Mouse (Mus musculus) urinary bladder, postnatal 4 days (tissue): Measurements from ENCODE around the gene Fam76b.
"Not testable (repeated sequence)": the region's sequence is repeated elsewhere in the genome, so short reads cannot be mapped to it uniquely, and the experiment has no call there.

Experiments
- DNase-seq, 2 experiments: peaks; one replicate each; pipeline ENCODE4 v3.0.0; 2021 to 2022; ENCODE audit warnings: low spot score in 2 of 2

Fam76b gene

DNA sequence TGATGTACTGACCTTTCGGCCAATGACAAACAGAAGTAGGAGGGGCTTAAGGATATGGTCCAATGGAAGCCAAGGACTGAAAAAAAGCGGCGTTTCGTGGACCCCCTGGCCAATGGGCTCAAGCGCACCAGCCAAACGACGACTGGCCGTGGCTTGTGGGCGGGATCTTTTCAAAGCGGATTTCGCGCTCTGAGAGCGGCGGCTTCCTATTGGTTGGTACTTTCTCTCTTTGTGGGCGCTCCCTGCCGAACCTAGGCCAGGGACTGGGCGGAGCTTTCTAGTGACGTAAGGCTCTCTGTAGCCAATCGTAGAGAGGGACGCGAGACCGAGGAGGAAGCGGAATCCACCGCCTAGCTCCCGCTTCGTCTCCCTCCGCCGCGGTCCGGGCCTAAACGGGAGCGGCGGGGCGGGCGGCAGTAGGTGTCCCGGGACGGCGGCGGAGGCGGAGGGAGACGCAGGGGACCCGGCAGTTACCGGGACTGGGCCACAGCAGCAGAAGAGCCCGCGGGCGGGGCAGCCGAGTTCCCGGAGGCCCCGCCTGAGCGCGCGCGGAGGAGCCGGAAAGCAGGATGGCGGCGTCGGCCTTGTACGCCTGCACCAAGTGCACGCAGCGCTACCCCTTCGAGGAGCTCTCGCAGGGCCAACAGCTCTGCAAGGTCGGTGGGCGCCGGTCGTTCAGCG lies at the start of gene Fam76b:
Gene Fam76b, plus strand, starts transcription at position 311 of the 681 bp plus-strand sequence.
- DNase-seq, result peak; percentile 99

DNA sequence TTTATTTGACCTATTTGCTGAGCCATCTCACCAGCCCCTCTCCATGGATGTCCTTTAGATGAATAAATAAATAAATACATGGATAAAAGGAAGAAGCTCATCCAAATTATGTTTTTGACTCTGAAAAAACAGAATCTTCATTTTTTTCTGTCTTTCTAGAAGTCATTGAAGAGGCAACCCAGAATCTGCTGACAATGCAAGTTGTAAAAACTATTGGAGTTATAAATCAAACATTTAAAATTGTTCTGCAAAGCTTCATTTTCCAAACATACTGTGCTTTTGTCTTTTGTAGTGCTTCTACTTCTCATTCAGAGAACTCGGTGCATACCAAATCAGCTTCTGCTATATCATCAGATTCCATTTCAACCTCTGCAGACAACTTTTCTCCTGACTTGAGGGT lies 45.5 kb upstream of the Fam76b start:
- DNase-seq, result no peak

DNA sequence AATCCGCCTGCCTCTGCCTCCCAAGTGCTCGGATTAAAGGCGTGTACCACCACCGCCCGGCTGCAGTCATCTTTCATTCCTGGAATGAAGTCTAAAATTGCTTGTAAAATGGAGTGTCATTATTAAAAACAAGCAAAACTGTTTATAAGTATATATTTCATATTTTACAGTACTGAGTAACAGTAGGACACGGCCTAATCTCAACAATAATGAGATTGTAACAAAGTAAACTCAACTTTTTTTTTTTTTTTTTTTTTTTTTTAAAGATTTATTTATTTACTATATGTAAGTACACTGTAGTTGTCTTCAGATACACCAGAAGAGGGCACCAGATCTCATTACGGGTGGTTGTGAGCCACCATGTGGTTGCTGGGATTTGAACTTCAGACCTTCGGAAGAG lies 36.7 kb upstream of the Fam76b start:
- DNase-seq, result not testable (repeated sequence)

DNA sequence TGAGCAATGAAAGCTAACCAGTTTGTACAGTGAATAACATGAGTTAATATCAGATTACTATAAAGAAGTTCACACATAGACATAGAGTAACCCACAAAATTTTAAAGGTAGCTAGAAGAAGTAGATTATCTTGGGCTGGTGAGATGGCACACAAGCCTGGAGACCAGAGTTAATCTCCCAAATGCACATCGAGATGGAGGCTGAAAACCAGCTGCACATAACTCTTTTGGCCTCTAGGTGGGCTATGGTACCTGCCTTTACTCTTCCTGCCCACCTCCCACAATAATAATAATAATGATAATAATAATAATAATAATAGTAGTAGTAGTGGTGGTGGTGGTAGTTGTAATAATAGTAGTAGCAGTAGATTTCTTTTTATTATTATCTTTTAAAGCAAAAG lies 33.2 kb upstream of the Fam76b start:
- DNase-seq, result no peak

DNA sequence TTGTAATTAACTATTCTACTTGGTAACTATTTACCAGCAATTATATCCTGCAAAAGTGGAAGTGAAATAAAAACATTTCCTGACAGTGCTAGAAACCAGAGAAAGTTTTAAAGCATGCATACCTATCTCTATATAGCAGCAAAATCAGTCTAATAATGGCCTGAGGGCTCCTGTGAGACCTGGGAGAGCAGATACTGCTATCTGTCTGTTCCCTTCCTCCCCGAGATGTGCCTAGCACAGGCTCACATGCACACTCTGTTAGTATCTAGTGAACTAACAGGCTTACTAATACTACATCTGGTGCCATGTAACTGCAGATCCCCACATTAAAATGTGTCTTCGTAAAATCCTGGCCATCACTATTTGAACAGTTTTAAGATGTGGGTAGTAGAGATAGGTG lies 32.8 kb upstream of the Fam76b start:
- no peak for DNase-seq

DNA sequence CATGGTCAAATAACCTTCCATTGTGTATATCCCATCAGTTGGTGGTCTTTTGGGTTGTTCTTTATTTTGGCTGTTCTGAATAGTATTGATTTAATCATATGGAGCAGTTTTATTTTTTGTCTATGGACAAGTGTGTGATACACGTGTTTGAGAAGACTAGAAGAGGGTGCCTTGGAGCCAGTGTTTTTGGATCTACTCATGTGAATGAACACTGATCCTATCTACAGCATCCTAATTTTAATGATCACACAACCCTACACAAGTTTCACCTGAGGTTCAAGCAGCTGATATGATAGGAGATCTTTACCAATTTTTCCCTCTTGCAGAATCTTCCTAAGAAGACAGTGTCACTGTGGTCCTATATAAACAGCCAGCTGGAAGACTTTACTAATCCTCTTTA lies 23.0 kb upstream of the Fam76b start:
- DNase-seq, result no peak

DNA sequence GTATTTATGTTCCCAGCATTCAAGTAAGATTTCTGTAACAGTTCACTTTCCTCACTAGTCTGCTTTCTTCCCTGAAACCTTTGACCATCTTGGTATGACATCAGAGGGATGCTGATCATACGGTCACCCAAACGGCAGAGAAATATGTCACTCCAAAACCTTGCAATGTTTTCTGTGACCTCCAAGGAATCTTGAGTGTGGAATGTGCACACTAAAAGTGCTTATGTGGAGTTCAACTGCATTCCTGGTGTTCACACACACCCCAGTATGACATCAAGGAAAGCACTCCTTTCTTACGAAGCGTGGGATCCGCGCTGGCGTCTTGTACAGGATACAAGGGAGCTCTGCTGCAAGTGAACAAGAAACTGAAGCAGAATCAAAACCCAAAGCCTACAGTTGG lies 20.7 kb upstream of the Fam76b start:
- no peak for DNase-seq

DNA sequence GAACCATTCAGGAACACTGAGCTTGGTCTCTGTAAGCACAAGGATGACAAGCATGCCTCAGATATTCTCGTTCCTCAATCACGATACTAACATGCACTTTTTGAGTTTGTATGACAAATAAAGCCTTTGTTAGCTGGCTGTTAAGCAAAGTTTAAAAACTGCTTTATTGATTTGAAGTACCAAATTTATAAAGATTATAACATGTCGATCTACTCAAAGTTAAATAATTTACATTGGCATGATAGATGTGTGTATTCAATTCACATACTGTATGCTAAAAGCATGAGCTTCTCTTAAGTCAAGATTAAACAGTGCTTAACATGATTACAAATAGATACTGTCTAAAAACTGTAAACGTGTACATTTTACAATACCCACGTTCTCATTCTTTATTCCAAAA lies 19.9 kb upstream of the Fam76b start:
- no peak for DNase-seq

DNA sequence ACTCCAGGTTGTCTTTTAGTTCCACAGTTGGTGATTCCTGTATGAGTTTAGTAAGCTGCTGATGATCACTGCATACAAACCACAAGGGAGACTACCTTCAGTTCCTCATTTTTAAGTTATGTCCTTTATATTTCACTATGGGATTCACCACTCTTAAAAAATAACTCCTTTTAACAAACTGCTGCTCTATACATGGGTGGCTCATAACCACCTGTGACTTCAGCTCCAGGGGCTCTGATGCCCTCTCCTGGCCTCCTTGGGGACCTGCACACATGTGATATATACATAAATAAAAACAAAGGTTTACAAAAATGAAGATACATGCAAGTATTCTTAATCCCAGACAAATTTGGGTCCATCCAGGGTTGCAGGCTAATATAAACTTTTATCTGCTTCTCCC lies 17.6 kb upstream of the Fam76b start:
- no peak for DNase-seq

DNA sequence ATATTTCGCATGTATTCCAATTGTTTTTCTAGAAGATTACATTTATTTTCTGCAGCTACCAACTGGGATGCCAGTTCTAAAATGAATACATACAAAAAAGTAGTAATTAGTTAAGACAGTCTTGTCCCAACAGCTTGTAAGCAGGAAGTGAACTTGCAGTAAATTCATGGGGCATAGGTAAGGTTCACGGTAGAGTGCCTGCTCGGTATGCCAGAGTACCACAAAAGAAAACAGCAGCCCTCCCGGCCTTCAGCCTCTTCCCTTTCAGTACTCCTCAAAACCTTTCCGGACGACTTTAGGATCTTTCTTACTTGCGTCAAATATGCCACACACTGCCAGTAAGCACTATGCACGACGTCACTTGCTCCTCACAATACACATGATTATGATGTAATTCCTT lies 9.1 kb upstream of the Fam76b start:
- DNase-seq, result no peak

DNA sequence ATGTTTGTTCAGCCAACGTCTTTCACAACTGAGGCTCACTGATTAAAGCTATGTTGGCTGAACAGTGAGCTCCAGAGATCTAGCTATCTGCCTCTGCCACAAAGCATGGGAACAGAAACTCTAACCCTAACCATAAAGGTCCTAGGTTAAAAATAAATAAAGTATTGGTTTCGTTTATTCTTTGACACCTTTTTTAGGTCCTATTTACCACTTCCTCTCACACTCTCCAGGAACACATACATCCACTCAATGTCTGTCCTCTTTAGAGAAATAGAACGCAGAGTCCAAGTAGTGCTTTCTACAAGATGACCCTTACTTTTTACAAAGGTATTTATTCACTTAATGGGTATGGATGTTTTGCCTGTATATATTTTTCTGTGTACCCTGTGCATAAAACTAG lies 6.7 kb upstream of the Fam76b start:
- DNase-seq, result no peak

DNA sequence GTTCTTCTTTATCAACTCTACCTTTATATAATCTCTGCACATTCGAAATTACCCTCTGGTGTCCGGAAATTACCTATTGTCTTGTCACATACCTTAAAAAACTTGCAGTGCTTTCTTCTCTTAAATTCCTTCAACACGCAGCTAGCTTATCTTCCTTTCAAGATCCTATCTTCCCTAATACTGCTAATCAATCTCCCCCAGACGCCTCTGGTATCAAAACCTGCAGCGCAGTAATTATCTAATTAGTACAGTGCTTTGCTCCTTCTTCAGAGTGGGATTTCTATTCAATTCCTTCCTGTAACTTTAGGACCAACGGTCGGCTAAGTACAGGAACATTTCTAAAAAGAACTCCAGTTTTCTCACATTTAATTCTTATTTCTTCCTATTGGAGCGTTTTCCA lies 1.6 kb upstream of the Fam76b start:
- no peak for DNase-seq

DNA sequence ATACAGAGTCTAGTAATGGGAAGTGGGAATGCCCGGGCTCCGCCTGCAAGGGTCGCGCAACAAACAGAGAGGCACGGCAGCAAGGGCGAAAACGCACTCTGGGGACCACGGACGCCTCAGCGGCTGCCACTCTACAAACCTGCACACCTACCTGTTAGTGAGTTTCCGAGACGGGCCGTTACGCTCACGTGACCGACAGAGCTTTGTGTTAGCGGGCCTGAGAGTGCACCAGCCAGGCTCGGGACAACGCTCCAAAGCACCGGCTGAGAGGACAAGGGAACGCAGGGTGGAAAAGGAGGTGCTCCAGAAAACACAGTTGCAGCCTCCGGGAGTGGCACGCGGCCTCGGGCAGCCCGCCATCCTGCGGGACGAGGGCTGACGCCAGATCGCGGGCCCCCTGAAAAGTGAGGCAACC lies 1.1 kb upstream of the Fam76b start:
- DNase-seq, result peak in 1 of 2 experiments; percentile 62

DNA sequence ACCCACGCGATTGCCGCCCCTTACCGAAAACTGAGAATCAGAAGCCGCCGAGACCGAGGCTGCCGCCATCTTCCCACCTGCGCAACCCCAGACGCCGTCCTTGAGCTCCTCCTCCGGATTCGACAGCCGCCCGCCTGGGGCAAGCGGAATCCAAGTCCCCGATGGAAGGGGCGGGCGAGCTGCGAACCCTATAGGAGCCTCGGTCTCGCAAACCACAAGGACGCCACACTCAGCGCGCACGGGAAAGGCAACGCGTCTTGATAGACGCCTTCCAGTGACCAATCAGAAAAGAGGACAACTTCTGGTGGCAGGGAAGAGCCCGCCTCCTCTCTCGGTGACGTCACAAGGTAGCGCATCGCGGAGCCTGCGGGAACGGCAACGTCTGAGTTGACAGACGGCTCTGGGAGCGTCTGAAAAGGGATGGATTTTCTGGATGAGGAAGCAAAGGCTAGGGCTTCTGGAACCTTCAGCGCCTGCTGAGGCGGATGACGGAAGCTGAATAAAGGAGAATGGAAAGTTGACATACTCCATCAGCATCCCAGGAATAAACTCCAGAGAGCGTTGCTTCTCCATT lies 597 bp upstream of the Fam76b start, which contains the start of gene Cep57:
Gene Cep57, minus strand, starts transcription at position 276 of the 574 bp plus-strand sequence.
- DNase-seq, result peak; percentile 90 to 91

DNA sequence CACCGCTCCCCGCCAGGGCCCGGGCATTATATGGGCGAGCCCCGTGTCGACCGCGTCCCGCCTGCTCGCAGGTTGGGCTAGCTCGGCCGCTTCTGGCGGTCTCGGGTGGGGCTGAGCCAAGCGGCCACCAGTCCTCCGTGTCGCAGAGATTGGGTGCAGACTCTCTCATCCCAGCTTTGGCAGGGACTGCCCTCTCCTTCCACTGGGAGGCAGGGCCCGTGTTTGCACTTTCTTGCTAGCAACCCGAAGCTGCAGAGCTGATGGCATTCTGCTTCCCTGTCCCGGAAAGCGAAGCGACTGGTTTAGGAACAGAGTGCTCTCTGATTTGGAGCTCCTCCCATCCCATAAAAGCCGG lies 548 bp downstream of the Fam76b start:
- no peak for DNase-seq

DNA sequence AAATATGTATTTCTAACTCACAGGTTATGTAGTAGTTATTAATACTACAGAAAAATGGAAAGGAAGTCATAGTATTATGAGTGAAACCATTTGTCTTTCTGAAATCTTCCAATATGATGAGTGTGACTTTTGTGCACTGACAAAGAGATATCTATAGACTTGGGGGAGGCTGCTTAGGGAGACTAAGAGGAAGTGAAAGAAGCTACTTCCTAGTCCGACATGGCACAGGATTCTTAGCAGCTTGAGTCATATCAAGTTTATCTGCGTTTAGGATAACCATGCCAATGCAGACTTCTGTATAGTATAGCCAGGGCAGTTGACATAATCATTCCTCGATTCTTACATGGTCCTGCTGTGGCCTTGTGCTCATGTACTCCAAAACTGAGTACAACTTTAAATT lies 7.7 kb downstream of the Fam76b start:
- DNase-seq, result no peak

DNA sequence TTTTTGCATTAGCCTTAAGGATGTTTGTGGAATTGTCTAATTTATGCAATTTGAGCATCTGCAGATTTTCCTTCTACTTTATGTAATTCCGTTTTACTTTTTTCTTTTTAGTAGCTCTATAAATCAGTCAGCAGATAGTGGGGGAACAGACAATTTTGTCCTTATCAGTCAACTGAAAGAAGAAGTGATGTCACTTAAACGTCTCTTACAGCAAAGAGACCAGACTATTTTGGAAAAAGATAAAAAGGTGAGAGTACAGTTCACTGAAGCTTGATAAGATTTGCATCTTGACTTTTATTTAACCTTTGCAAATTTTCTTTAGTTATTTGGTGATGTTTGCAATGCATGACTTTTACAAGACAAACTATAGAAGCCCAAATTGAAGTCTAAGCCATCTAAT lies 9.2 kb downstream of the Fam76b start:
- DNase-seq, result no peak

DNA sequence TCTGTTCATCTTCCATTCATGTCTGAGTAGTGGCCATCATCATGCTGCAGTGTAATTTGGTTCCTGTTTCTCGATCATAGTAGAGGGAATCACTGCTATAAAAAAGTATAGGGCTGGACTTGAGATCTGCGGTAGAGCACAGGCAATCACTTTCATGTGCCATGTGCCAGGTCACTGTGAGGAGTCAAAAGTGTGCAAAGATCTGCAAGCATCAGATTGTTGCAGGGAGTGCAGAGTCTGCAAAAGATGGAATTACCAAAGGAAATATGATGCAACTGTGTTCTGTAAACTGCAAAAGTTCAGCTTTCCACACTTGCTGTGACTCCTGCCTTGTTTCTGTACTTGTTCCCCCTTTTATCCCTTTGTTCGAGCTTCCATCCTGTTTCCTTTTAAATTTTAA lies 20.1 kb downstream of the Fam76b start:
- no peak for DNase-seq

DNA sequence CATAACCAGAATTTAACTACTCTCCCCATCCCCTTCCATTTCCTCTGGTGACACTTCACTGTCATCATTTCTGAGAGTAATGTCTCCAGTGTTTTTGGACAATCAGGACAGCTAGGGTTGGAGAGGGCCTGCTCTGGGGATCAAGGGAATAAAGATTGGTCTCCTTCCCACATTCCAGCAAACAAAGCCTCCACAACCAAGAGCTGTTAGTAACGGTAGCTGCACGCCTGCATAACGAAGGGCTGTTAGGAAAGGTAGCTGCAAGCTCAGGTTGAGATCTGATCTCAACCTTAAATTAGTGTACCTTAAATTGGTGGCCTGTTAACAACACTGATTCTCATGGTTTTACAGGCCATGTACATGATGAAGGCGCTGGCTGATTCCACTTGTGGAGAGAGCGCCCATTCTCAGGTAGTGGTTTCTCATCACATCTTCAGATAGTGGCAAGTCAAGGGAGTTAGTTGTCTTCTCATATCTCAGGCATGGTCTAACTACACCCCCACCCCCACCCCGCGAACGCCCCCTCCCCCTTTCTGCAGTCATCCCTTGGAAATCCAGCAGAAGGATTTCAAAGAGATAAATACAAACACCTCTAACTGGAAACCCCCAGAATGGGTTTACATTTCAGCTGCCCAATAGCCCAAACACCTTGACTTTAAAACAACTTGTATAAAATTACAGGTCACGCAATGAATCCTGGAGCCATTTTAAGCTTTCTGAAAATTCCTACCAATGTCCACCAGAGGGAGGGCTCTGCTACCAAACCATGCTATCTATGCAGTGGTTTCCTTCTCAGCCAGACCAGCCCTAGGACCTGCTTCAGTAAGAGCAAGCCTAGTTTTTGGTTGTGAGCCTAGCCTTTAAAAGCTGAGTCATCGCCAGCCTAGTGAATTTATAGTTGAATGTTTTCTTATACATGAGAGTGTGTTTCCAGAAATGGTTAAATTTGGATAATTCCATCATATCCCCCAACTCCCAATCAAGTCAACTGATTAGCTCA lies 21.3 kb downstream of the Fam76b start:
- no peak for DNase-seq

DNA sequence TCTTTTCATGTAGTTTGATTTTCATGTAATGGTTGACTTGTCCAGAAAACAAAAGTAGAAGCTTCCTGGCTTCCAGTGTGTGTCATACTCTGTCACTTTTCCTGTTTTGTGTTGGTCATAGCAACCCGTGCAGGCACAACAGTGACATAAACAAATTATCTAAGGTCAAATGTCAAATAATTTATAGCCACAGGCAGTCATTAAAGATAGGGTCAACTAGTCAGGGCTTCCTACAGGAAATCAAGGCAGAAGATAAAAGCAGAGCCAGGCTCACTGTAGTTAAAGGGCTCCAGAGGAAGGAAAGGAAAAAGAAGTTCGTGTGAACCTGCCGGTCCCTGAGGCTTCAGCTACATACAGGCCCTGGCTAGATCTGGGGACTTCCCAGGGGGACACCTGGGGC lies 26.4 kb downstream of the Fam76b start:
- no peak for DNase-seq

DNA sequence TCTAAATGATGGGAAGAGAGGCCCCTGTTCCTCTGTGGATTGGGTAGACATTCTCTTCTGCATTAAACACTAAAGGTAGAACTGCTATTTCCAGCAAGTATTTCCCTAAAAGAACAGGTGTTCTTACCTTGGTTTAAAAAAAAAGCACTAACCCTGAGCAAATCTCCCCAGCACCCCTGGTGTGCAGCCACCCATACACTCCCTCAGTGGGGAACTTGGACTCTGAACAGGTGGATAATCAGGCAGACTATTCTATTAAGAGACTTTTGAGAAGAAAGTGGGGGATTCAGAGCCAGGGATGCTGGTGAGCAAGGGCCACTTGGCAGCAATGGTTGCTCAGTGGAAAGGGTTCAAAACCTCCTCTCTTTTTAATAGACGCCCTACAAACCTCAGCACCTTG lies 28.7 kb downstream of the Fam76b start:
- DNase-seq, result no peak

DNA sequence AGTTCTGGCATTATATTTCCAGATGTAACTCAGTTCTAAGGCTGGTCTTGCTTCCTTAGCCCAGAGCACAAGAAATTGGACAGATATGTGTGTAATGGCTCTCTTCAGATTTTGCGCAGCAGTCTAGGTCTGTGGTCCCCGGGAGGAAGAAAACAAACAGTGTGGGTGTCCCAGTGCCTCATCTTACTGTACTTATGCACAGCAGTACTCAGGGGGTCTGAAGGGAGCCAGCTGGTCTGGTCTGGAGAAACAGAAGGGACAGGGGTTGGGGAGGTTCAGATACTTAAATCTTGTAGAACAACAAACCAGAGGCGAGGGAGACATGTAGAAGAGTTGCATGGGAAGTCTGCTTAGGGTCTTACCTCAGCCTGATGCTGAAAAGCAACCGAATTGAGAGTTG lies 29.3 kb downstream of the Fam76b start:
- no peak for DNase-seq

DNA sequence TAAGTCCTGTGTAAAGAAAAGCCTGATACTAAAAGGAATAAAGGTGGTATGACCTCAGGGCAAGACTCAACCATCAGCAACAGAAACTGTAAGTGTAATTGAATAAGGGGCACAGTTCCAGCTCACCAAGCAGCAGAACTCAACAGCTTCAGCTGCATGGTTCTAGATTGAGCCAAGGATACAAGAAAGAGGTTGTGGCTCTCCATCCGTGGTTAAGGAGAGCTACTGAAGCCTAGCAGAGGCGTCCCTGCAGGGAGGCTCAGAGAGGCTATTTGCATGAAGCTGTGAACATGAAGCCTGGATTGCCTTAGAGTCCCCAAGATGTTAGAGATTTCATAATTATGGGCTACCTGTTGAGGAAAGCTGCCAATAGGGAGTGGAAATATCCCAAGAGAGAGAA lies 40.1 kb downstream of the Fam76b start:
- no peak for DNase-seq
